Comparison of ENCODE assay signal across 12 mouse cellular contexts in the genomic region with DNA sequence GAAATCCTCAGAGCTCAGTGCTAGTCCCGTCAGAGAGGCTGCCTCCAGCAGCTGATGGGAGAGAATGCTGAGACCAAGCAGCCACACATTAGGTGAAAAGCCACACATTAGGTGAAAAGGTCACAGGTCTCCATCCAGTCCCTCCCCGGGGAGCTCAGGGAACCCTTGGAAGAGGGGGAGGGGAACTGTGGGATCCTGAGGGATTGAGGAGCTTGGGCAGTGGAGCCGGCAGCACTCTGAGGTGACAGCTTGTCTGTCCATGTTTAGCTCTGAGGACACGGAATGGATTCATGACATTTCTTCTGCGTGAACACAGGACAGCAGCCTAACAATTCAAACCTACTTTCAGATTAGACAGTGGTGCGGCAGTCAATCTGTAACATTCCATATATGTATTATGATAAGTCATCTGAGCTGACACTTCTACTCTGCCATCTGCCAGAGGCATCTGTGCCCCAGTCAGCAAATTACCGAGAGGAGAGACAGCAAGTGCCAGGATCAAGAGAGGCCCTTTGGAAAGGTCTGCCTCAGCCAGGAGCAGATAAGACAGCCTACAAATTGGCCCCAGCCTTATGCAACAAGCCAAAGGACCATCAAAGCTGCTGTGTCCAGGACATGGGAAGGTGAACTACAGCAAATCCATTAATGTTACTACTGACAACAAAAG. TPM values are rescaled to one million over a fixed set of nuclear protein-coding genes. Genes with fewer than 3 reads are reported as not detected.
DNase-seq lines count a peak whose midpoint lies in the region; ATAC-seq and TF ChIP-seq lines count a peak whose summit lies in the region.
"Had no signal": no experiment of that assay in that cellular context is flagged by ENCODE, and none has a peak within 500 bp of the region (broad histone marks: within the 10 kb centered on the region; RNA-seq: fewer than 3 reads in every experiment).

No protein-coding gene starts in this region.

- no peak for TF ChIP-seq CTCF in liver, adult 2 months (IDR thresholded peaks at IDR 0.05; ENCODE audit: low read depth, low read length)
- TF ChIP-seq CTCF in forebrain, postnatal 0 days (IDR thresholded peaks at IDR 0.05; ENCODE audit: low read depth): no peak

- H3K4me2 ChIP-seq in liver, embryonic 11.5 days: no peak overlapping the region
- no peak overlapping the region for H3K4me2 ChIP-seq in forebrain, postnatal 0 days (ENCODE audit: low read depth)
- H3K4me2 ChIP-seq: embryonic facial prominence, embryonic 12.5 days; limb, embryonic 12.5 days had no signal

- WGBS in liver, adult 2 months: 60% methylated on average over 7 of the region's 7 CpGs
- 48% methylated on average over 7 of the region's 7 CpGs for WGBS in liver, embryonic 11.5 days
- WGBS in forebrain, postnatal 0 days: 36% methylated on average over 7 of the region's 7 CpGs

- peaks cover 48% of the 10 kb centered on the region; the same call in 1 of the 2 replicates for H3K79me2 ChIP-seq in liver, adult 2 months (ENCODE audit: control insufficient read depth, insufficient read depth, low read length)

- no peak overlapping the region for H3K9ac ChIP-seq in liver, adult 2 months (ENCODE audit: low read depth, low read length)
- no peak overlapping the region for H3K9ac ChIP-seq in liver, embryonic 11.5 days (ENCODE audit: low read depth, low read length)
- no peak overlapping the region for H3K9ac ChIP-seq in forebrain, postnatal 0 days
- H3K9ac ChIP-seq: embryonic facial prominence, embryonic 12.5 days; limb, embryonic 12.5 days had no signal

- peak; percentile 68 for ATAC-seq in cerebellum, adult (ENCODE audit: insufficient number of reproducible peaks, low FRiP score, low TSS enrichment)
- no peak for ATAC-seq in liver, embryonic 11.5 days (replicated peaks; ENCODE audit: low FRiP score)
- peak; percentile 67 for ATAC-seq in forebrain, postnatal 0 days
- 0 out of 2 replicates have a peak, but pooled peaks have one; percentile 26 for ATAC-seq in megakaryocyte progenitor cell, adult 5-6 weeks (replicated peaks; ENCODE audit: poor library complexity)

- TF ChIP-seq POLR2A in liver, adult 2 months (IDR thresholded peaks at IDR 0.05; ENCODE audit: extremely low read depth, insufficient read depth, low read length): no peak

- no peaks in the 10 kb centered on the region for H3K27me3 ChIP-seq in liver, adult 2 months (ENCODE audit: control insufficient read depth, insufficient read depth, low read length)
- H3K27me3 ChIP-seq in liver, embryonic 11.5 days (replicated peaks; ENCODE audit: control insufficient read depth, insufficient read depth, low read length): no peaks in the 10 kb centered on the region
- H3K27me3 ChIP-seq in forebrain, postnatal 0 days (ENCODE audit: insufficient read depth, low read length): no peaks in the 10 kb centered on the region
- H3K27me3 ChIP-seq: embryonic facial prominence, embryonic 12.5 days; limb, embryonic 12.5 days; megakaryocyte, embryonic 14.5 days had no signal

- peaks cover 20% of the 10 kb centered on the region for H3K4me1 ChIP-seq in liver, adult 2 months (ENCODE audit: control insufficient read depth, insufficient read depth, low read length)
- peaks cover 17% of the 10 kb centered on the region for H3K4me1 ChIP-seq in liver, embryonic 11.5 days (replicated peaks; ENCODE audit: control insufficient read depth, insufficient read depth, low read length)
- H3K4me1 ChIP-seq in forebrain, postnatal 0 days (ENCODE audit: insufficient read depth): 0 out of 2 replicates have a peak, but pooled peaks cover 2% of the 10 kb centered on the region

- H3K9me3 ChIP-seq in liver, embryonic 11.5 days (ENCODE audit: control insufficient read depth, low read length): no peaks in the 10 kb centered on the region
- no peaks in the 10 kb centered on the region for H3K9me3 ChIP-seq in forebrain, postnatal 0 days (ENCODE audit: low read length)
- H3K9me3 ChIP-seq: embryonic facial prominence, embryonic 12.5 days; limb, embryonic 12.5 days; megakaryocyte, embryonic 14.5 days had no signal

- H3K27ac ChIP-seq in liver, adult 2 months (replicated peaks; ENCODE audit: insufficient read depth, low read depth, low read length): no peak overlapping the region
- H3K27ac ChIP-seq in liver, embryonic 11.5 days (ENCODE audit: low read depth, low read length): no peak overlapping the region
- H3K27ac ChIP-seq in forebrain, postnatal 0 days (ENCODE audit: low read depth, low read length): 0 out of 2 replicates have a peak overlapping the region, but pooled peaks have one; percentile 1
- H3K27ac ChIP-seq: embryonic facial prominence, embryonic 12.5 days; limb, embryonic 12.5 days had no signal

- no peak overlapping the region for H3K4me3 ChIP-seq in liver, adult 2 months (ENCODE audit: insufficient read depth, low read depth, low read length)
- no peak overlapping the region for H3K4me3 ChIP-seq in liver, embryonic 11.5 days (ENCODE audit: low read depth, low read length)
- H3K4me3 ChIP-seq in forebrain, postnatal 0 days (ENCODE audit: low read depth, low read length): no peak overlapping the region
- H3K4me3 ChIP-seq: embryonic facial prominence, embryonic 12.5 days; limb, embryonic 12.5 days; megakaryocyte, embryonic 14.5 days had no signal

- H3K36me3 ChIP-seq in liver, adult 2 months (ENCODE audit: control insufficient read depth, insufficient read depth, low read length): peaks cover 3% of the 10 kb centered on the region; the same call in 1 of the 2 replicates
- no peaks in the 10 kb centered on the region for H3K36me3 ChIP-seq in liver, embryonic 11.5 days (ENCODE audit: control insufficient read depth, insufficient read depth, low read length)
- H3K36me3 ChIP-seq in forebrain, postnatal 0 days (ENCODE audit: insufficient read depth): peaks cover 14% of the 10 kb centered on the region

- DNase-seq in cerebellum, postnatal 4 days (ENCODE audit: low spot score in 2 of 2): no peak
- DNase-seq in liver, adult 2 months (ENCODE audit: extremely low read depth, low read depth, low spot score): peak; percentile 65
- DNase-seq in liver, embryonic 11.5 days (ENCODE audit: low spot score): no peak
- DNase-seq in forebrain, postnatal 0 days: peak; percentile 55
- no peak for DNase-seq in adrenal gland, adult 8-10 months
- no peak for DNase-seq in adrenal gland, postnatal 14 days
- DNase-seq: right cerebral cortex, postnatal 4 days had no signal

RNA-seq across cellular contexts. Expression of a gene that starts 28.9 kb away (rescaled TPM):
- total RNA-seq in liver, adult 2 months (2014; rRNA removed): 132 and 161 TPM in 2 replicates
- polyA plus RNA-seq in liver, adult 2 months (2012; rRNA removed): 351 and 387 TPM in 2 replicates
- 28.7 and 32.8 TPM in 2 replicates for polyA plus RNA-seq in liver, embryonic 11.5 days (2014; fragmentation: Nextera tagmentation; extraction: Ambion mirVana)
- total RNA-seq in forebrain, postnatal 0 days (2014; rRNA removed): 72.9 and 94.9 TPM in 2 replicates
- polyA plus RNA-seq in forebrain, postnatal 0 days (2015; fragmentation: Nextera tagmentation; extraction: Ambion mirVana): 72.4 and 101 TPM in 2 replicates
- 2.7 and 3.1 TPM in 2 replicates for total RNA-seq in megakaryocyte progenitor cell, adult 5-6 weeks (2015)
- 1.8 and 4.1 TPM in 2 replicates for total RNA-seq in megakaryocyte progenitor cell, adult 5-6 weeks (2017)
- total RNA-seq in adrenal gland, adult 8-10 months (2022): 100 to 1,000 TPM; 228 to 370 (median 267) TPM
- total RNA-seq in adrenal gland, postnatal 14 days (2021): 323 and 324 TPM in 2 replicates

Comparison
In these comparisons a context has a peak if more than half of its experiments do, and no peak if none do; other contexts are left out.
1. DNase-seq: peak in liver, adult 2 months (single experiment) and forebrain, postnatal 0 days (single experiment); none in cerebellum, postnatal 4 days (0 of 2), liver, embryonic 11.5 days (single experiment), adrenal gland, adult 8-10 months (single experiment) and adrenal gland, postnatal 14 days (single experiment).
2. RNA of a gene that starts 28.9 kb away (total RNA-seq): 323 to 324 TPM in adrenal gland, postnatal 14 days, 228 to 370 TPM in adrenal gland, adult 8-10 months, 132 to 161 TPM in liver, adult 2 months and 72.9 to 94.9 TPM in forebrain, postnatal 0 days; 1.8 to 4.1 TPM in megakaryocyte progenitor cell, adult 5-6 weeks; every median in the first group is over 10 times any median in the second.